Mouse (Mus musculus) CD4-positive, CD25-positive, alpha-beta regulatory T cell, adult 4 months (primary cell): Measurements from ENCODE around the gene Luzp1. TPM values are rescaled to one million over a fixed set of nuclear protein-coding genes. Genes with fewer than 3 reads are reported as not detected.
A peak's percentile ranks its signal among the peaks of the same experiment; 100 is the strongest.

Experiments used
- ATAC-seq: one replicate; pipeline ENCODE4 v1.8.0; 2017
- polyA plus RNA-seq, 2 experiments: library from polyadenylated mRNA; unstranded; fragments of 100-300 nt; shearing (Covaris generic); gene quantifications; one replicate each; pipeline ENCODE4 v1.2.1; 2017

Gene Luzp1
- polyA plus RNA-seq, 2 experiments from 2014 or later: 5.8 to 7.2 TPM

DNA sequence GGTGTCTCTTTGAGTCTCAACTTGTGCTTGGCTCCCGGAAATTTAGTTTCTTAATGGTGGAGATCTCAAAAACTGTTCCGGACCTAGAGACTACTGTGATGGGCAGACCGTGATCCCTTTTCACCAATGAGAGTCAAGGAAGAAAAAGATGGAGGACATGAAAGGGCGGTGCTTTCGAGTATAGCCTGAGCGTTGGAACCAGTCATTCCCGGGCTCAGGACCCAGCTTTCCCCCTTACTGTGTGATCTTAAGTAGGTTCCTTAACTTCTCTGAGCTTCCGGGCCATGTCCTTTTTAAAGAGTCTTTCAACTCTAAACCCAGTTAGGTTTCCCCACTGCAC is 6.8 kb upstream of the Luzp1 start:
- ATAC-seq: peak; percentile 79

DNA sequence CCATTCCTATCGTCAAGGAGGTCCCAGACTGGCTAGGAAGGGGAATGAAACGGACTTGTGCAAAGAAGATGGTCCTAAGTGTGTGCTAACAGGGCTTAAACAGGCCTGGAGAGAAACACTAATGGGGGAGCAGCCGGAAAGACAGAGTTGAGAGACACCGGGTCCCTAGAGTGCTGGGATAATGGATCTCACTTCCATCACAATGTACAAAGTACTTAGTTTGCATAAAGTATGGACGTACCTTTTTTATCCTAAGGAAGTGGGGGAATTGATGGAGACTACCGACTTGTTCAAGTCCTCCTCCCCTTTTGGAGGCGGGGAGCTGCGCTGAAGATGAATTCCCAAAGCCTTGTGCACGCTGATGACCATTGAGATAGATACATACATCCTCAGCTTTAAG is 6.1 kb upstream of the Luzp1 start:
- ATAC-seq: no peak

DNA sequence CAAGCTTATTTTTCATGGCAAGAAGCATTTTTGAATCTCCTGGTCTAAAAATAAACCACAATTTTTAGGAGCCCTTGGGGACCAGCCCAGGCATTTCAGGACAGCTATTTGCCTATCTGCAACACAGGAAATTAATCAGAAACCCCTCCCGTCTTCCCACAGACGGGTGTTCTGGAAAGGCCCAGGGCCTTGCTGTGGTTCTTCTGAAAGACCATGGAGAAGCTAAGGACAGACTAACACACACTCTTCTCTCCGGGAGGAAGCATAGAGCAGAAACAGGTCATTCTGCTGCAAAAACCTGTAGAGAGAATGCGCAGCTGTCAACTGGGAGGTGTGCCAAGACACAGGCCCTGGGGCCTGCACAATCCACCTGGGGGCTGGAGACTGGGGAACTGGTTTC is 3.3 kb upstream of the Luzp1 start:
- no peak for ATAC-seq

DNA sequence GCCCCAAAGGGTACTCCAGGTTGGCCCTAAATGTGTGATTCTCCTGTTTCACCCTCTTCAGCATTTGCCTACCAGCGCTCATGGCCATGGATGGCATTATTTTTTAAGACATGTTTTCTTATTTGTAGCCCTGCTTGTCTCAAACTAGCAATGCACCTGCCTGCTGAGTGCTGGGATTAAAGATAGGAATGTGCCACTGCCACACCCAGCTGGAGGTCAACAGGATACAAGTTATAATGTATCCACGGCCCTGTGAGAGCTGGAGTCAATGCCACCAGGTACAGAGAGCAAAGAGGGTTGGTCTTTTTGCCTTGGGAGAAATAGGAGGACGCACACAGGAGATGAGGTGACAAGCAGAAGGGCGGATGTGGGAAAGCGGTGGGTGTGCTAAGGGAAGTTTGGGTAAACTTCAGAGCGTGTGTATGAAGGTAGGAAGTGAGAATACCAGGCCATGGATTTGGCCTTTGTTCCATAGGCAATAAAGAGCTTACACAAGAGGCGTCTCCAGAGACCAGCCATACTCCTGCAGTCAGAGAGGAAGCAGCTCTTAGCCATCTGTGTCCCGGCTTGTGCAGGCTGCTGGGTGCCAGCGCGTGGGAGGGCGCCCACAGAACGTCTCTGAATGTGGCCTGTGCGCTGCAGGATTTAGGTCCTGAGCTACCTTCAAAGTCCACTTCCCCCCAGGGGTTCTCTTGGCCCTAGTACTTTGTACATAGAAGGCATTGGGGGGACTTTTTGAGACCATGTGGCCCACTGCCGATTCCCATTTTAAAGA is 821 bp upstream of the Luzp1 start:
- ATAC-seq: no peak

DNA sequence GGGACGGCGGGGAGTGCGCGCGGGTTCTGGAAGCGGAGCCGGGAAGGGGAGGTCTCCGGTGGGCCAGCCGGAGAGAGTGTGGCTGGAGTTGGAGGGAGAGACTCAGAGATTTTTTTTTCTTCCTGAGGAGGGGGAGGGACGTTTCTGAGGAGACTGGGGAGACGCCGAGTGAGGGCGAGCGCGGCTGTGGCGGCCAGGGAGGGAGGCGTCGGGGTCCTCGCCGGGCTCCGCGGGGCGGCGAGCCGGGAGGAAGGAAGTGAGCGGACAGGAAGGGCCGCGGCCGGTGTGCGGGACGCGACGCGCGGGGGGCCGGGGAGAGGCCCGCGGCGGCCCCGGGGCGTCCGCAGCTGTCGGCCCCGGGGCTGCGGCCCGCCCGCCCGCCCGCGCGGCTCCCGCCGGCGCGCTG is 383 bp downstream of the Luzp1 start:
- ATAC-seq: peak; percentile 11

DNA sequence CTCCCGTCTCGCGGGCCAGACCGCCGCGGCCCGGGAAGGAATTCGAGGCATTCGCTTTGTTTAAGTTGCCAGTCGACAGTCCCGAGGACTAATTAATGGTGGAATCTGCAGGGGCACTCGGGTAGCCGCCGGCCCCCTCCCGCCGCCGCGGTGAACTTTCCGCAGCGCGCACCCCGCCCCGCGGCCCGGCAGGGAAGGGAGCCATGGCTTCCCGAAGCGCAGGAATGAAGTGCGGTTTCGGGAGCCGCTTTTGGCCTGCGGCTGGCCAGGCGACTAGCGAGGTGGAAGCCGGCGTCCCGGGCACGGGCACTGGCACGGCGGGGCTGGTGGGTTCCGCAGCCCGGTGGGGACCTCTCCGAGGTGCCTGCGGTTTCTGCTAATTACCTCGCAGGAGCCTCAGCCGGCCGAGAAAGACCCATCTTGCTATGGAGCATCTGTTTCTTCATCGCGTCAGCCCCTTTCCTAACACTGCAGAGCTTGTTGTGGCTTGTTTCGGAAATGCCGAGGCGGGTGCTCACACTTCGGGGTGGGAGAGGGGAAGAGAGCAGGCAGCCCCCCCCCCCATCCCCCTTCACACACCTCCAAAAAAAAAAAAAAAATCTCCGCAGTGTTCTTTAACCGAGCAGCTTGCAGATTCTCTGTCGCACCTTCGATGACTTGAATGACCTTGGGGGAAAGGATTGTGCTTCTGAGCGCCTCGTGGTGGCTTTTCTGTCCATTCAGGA is 948 bp downstream of the Luzp1 start:
- no peak for ATAC-seq

DNA sequence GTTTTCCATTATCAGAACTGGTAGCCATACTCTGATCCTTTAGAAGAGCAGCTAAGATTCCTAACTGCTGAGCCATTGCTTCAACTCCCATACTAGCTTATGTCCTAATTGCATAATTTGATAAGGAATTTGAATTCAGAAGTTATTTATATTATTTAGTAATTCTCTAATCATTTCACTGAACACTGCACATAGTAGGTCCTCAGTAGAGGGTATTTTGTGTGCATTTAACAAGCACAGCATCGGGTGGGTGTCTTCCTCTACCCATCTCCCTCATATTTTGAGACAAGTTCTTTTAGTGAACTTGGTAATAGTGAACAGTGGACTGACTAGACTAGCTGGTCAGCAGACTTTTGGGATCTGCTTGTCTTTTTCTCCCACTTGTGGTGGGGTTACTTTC is 7.1 kb downstream of the Luzp1 start:
- no peak for ATAC-seq

DNA sequence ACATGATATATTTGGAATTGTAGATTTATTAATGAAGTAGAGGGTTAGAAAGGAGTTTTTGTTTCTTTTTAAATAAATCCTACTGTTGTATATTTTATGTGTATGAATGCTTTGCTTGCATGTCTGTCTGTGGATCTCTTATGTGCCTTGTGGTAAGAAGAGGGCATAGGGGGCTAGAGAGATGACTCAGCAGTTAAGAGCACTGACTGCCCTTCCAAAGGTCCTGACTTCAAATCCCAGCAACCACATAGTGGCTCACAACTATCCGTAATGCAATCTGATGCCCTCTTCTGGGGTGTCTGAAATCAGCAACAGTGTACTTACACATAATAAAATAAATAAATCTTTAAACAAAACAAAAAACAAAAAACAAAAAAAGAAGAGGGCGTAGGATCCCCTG is 17.0 kb downstream of the Luzp1 start:
- ATAC-seq: no peak

DNA sequence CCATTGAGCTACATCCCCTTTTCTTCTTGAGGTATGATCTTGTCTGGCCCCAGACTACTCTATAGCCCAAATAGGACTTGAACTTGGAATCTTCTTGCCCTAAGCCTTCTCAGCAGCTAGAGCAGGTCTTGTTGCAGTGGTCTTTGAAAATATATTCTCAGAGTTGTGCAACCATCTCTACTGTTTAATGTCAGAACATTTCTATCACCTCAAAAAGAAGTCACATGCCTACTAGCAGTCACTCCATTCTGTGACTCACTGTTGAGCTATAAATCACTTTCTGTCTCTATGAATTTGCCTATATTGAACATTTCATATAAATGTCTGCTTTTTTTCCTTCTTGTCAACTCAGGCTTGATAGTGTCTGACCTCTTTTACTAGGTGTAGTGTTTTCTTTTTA is 26.4 kb downstream of the Luzp1 start:
- ATAC-seq: no peak

DNA sequence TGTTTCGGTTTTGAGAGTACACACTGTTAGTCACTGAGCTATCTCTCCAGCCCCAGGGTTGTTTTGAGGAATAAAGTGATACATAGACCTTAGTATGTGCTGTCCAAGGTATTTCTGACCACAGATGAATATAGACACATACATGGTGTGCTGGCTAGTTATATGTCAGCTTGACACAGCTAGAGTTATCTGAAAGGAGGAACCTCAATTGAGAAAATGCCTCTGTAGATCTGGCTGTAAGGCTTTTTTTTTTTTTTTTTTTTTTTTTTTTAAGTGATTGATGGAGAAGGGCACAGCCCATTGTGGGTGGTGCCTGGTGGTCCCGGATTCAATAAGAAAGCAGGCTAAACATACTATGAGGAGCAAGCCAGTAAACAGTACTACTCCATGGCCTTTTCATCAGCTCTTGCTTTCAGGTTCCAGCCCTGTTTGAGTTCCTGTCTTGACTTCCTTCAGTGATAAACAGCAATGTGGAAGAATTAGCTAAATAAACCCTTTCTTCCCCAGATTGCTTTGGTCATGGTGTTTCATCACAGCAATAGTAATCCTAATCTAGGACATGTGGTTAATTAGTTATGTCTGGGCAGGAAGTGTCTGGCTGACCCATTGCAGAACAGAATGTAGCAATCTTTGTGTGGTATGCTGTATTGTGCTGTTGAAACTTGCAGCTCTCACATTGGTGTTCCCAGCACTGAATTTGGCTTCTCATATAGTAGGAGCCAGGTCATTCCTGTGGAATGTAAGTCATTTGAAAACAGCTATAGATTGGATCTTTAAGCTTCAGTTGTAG is 36.1 kb downstream of the Luzp1 start:
- ATAC-seq: no peak

DNA sequence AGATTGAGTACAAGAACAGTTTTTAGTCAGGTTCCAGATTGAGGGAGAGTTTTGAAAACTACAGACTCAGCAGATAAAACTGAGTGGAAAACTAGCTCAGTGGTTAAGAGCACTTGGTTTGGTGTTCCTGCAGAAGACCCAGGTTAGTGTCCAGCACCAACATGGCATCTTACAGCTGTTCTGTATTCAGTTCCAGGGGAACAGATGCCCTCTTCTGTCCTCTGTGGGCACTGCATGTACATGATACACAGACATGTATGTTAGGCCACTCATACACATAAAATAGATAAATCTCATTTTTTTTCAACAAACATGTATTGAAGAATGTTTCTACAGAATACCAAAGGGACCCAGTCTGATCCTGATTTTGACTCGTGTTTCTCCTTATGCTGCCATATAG is 40.3 kb downstream of the Luzp1 start:
- ATAC-seq: no peak

DNA sequence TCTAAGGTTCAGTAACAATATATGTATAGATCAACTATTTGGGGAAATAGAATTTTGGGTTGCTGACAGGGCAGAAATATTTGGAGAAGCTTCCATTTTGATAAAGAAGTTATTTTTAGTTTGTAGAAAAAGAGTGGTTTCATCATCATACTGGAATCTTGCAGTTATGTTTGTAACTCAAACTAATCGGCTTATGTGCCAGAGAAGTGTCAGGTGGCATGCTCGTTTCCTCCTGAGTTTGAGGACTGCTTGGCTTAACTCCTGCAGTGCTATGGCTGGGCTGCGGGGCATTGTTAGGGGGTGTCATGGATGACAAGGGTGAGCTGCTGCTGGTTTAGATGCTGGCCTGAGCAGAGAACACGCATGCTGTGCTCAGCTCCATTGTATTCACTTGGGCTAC is 42.1 kb downstream of the Luzp1 start:
- ATAC-seq: no peak

DNA sequence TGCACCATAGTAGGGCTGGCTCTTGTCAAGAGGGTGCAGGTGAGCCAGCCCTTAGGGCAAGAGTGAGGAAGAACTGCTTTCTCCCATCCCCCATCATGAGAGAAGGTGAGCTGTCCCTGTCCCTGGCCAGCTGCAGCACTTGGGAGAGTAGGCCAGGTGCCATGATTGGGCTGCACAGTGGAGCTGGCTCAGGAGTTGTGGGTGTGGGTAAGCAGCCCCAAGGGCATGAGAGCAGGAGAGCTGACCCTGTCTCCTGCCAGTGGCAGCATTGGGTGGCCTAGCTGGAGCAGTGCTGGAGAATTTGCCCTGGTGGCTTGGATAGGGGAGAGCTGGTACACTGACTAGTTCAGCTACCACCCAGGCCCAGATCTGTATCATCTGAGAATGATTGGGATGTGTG is 43.3 kb downstream of the Luzp1 start:
- ATAC-seq: no peak

DNA sequence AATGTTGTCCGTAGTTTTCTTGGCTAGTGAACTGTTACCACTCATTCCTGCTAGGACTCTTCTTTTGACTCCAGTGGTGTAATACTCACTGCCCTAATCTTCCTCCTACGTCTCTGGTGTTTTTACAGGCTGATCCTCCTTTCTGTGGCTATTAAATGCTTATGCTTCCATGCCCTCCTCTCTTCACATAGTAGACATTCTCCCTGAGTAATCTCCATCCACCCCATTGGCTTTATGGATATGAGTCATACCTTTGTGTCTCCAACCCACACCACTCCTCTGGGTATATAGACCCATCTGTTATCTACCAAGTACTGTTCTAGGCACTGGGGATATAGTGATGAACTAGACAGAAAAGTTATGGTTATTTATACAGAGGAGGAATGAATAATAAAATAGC is 48.6 kb downstream of the Luzp1 start:
- no peak for ATAC-seq

DNA sequence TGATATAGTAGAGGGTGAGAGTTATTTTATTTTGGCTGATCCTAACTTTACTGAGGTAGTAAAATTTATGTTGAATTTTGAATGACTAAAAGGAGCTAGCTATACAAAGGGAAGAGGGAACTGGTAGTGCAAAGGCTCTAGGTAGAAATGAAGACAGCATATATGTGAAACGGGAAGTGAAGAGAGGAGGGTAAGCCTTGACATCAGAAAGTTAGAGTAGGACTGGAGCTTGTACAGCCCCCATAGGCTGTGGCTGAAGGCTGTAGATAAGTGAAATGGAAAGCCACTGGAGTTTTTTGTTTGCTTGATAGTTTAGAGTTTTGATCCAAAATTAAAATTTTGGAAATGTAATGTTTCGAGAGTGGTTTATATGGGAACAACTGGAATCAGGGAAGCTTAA is 49.0 kb downstream of the Luzp1 start:
- ATAC-seq: no peak

DNA sequence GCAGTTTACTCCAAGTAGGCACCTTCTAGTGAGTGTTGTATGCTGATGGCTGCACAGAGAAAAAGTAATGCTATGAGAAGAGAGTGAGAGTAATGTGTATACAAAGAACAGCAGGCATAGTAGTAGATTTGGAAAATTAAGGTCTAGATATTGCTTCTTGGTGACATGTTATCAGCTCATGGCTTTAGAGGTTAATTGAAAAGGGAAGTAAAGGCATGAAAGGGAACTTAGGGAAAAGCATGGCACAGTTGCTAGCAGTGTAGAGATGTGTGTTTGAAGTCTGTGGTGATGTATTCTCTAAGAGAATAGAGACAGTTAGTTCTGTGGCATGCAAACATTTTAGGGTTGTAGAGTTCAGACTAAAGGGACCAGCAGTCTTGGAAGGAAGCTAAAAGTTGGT is 50.3 kb downstream of the Luzp1 start:
- no peak for ATAC-seq

DNA sequence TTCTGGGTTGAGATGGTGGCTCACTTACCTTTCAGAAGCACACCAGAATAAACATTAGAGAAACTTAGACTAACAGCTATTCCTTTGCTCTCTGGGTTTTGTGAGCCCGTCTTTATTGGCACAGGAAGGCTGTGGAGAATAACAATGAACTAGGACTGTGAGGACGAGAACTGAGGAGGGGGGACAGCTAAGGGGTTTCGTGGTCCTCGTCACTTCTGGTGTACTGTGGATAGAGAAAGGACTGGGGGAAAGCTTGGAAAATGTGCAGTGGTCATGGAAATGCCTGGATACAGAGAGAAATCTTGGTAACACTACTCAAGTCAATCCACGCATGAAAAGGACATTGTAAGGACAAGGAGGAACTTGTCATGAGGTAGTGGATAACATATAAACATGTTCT is 52.3 kb downstream of the Luzp1 start:
- no peak for ATAC-seq

DNA sequence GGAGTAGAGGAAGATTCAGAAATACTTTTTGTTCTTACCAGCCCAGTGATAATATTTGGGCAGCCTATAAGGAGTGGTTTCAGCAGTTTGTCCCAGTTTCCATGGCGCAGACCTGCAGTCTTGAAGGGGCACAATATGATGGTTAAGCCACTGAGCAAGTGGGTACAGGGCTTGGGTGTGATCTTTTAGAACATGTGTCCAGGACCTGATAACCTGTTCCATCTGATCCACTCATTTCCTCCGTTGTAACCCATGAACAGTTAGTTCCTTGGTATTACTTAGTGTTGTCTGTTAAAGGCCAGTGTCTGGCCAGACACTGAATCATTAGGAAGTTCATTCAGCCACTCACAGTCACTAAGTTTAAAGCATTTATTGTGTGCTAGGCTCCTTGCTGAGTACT is 54.7 kb downstream of the Luzp1 start:
- no peak for ATAC-seq

DNA sequence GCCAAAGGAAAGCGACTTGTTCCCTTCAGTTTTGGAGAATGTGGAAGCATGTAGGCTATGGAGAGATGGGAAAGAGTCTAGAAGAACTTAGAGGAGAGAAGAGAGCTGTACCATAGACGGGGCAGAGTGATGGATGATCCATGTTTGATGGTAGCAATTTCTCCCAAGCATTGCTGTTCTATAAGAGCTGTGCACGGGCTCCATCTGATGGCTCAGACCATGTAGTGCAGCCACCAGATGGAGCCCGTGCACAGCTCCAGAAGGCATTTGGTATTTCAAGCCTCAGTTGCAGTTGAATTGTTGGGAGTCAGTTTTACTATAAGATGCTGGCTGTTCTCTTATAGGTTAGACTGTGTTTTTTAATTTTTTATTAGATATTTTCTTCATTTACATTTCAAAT is 56.9 kb downstream of the Luzp1 start:
- ATAC-seq: no peak

DNA sequence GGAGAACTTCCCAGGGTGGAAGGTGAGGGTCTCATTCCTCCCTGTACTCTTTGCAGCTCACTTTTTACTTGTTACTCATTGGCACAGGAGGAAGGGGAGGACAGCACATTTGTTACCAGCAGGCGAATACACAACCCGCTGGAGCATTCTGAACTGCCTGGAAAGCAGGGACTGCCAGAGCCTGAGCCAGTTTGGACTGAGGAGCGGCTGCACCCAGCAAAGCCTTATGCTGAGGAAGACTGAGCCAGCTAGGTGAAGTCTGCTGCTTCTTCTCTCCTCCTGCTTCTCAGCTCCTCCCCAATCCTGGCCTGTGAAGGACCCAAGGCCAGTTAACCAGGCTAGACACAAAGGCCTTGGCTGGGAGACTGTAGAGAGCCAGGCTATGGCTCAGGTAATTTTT is 75.6 kb downstream of the Luzp1 start:
- no peak for ATAC-seq

DNA sequence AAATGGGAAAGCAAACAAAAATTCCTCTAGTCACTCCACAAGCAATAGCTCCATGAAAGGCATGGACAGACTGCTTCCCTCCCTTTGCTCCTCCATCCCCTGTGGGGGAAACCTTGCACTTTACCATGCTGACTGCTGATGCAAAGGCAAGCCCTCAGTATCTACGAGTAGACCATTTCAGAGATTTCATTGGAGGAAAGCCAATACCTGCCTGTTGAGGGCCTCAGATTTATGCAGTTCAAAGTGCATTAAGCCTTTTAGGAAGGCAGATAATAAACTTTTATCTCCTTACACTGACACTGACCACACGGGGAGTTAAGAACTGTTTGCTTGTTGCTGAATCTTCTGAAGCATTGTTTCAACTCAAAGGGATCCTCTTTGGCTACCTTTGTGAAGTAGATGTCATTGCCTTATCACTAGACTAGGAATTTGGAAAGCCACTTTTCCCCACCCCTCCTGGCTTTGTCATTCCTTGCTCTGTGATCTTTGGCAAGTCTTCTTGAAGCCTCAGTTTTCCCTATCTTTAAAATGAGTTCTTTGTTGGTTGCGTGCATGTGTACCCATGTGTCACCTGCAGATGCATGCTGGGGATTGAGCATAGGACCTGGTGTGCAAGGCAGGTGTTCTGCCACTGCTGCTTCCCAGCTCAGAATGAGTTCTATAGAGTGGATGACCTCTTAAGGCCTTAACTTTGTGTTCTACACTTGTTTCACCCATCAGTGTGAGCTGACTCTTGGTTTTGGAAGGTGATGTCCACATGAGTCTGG is 76.9 kb downstream of the Luzp1 start:
- ATAC-seq: no peak

DNA sequence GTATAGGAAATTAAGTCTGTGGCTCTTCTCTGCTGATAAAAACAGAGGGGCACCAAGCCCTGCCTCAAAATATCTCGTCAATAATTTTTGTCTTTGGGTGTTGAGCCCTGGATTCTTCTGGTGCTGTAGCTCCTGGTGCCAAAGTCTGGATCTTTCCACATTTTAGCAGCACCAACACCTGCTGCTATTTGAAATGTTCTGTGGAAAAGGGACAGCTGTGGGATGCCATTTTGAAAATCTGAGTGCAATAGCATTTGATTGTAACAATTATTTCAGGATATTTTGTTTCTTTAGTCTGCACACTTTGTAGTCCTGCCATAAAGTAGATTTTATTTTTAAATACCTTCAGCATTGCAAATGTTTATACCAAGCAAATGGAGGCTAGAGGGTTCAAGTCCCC is 78.2 kb downstream of the Luzp1 start:
- ATAC-seq: no peak

DNA sequence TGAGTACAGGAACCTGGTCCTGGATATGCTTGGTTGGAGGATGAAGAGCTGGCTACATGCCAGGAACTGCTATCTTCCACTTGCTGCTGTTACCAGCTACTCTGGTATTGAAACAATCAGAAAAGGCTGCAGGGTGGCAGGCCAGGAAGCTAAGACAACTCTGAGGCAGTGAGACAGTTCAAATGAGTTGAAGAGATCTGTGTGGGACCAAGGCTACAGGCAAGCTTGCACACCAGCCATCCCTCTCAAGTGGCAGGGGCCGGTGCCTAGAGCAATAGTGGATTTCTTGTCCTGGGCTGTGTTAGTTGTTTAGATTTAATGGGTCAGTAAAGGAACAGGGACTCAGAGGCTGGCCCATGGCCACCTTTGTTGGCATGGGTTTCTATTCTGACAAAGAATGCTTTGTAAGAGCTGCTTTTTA is 78.8 kb downstream of the Luzp1 start:
- ATAC-seq: no peak
